Mouse (Mus musculus) gastrocnemius, postnatal 4 days (tissue): Measurements from ENCODE around the gene Cdk5r1. TPM values are rescaled to one million over a fixed set of nuclear protein-coding genes. Genes with fewer than 3 reads are reported as not detected.
A peak's percentile ranks its signal among the peaks of the same experiment; 100 is the strongest.
"Not testable (repeated sequence)": the region's sequence is repeated elsewhere in the genome, so short reads cannot be mapped to it uniquely, and the experiment has no call there.

Experiments
- DNase-seq, 2 experiments: peaks; one replicate each; pipeline ENCODE4 v3.0.0; 2021 to 2022; ENCODE audit warnings: low spot score in 2 of 2, mixed read lengths in 2 of 2
- long read RNA-seq, 2 experiments: library from polyadenylated mRNA; stranded (forward); transcript quantifications; one replicate each; pipeline ENCODE4 v2.0.0; 2021
- total RNA-seq, 2 experiments: library from RNA; stranded (reverse); gene quantifications; 2 replicates each; pipeline ENCODE4 v1.2.3; 2021

Gene Cdk5r1
- 10 to 100 TPM; 11.7 to 13.1 TPM for total RNA-seq
- long read RNA-seq, experiment 1, full-length matches to known transcripts = 7 of 7 reads
- long read RNA-seq, experiment 1, partial matches to known transcripts = 0 of 7 reads
- long read RNA-seq, experiment 1, other reads (novel, unspliced or antisense) = 0 of 7 reads
- long read RNA-seq, experiment 2, full-length matches to known transcripts = 4 of 4 reads
- long read RNA-seq, experiment 2, partial matches to known transcripts = 0 of 4 reads
- long read RNA-seq, experiment 2, other reads (novel, unspliced or antisense) = 0 of 4 reads

DNA sequence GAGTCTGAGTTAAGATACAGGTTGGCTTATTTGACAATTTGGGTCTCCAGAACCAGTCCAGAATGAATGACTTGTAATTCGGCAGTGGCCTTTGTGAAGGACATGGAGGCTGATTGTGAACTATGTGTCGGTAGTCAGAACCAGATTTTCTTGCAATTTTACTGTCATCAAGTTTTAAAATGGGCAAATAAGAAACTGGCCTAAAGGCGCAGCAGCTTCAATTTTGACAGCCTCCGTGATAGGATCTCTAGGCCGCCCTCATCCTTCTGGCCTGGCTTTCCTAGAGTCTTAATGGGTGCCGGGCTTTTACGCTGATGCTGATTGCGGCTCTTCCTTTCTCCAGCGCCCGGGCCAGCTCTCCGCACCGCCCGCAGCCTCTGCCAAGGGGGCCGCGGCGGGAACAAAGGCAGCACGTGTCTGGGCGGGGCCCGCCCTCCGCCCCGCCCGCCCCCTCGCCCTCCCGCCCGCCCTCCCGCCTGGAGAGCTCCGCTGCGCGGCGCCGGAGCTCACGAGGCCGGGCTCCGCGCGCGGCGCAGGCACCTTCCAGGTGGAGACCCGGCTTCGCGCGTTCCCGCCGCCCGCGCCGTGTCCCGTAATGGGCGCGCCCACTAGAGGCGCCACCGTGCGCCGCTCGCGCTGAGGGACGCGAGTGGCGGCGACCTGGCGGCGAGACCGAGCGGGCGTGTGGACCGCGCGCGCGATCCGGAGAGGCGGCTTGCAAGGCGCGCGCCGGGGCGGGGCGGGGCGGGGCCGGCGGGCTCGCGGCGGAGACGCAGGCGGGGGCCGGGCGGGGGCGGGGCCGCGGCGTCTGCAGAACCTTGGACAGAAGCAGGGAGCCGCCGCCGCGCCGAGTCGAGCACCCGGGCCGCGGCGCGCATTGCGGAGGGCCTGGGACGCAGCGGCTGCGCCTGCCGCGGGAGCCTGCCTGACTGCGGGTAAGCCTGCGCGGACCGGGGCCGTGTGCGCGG is at the start of gene Cdk5r1:
Cdk5r1 (plus strand) TSS at position 802 of the 968 bp plus-strand sequence.
- DNase-seq = peak; percentile 73 to 83

DNA sequence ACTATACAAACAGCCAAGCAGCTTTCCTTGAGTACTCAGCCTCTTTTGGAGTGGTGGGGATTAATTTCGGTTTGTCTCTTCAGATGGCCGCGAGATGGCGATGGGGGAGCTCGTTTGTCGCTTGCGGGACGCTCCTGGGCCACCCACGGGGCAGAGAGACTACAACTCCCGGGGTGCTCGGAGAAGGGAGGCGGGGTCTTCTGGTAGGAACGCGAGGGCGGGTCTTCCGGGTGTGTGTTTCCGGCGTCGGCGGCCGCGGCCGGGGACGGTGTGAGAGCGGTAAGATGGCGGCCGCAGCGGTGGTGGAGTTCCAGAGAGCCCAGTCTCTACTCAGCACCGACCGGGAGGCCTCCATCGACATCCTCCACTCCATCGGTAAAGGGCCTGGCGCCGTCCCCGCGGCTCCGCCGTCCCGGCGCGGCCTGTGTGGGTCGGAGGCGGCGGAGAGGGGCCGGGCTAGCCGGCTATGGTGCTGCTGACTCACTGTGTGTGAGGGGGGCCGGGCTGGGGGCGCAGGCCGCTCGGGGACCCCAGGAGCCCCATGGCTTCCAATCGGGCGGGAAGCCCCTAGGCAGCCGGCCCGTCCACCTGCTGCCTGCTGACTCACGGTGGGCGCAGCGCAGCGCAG is 48.3 kb upstream of the Cdk5r1 start, which contains the start of gene Psmd11:
Psmd11 (plus strand) TSS at position 235 of the 628 bp plus-strand sequence.
- peak; percentile 89 to 95 for DNase-seq

DNA sequence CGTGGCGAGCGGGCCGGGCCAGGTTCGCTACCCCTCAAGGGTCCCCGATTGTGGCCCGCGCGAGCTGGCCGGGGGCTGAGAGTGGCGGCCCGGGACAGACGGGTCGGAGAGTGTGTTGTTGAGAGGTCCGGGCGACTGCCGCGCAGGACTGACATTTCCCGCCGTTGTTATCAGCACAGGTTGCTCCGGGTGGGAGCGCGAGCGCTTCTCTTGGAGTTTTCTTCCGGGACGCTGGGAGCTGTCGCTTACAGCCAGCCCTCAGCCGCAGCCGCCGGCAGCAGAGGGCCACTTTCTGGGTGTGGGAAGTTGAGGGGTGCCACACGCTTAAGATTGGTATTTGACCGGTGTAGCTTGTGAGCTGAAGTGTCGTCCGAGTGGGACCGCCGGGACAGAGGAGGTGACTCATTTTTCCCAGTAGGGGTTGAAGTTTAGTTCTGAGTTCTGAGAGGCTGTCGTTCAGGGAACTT is 47.8 kb upstream of the Cdk5r1 start:
- DNase-seq = peak in 1 of 2 experiments; percentile 32

DNA sequence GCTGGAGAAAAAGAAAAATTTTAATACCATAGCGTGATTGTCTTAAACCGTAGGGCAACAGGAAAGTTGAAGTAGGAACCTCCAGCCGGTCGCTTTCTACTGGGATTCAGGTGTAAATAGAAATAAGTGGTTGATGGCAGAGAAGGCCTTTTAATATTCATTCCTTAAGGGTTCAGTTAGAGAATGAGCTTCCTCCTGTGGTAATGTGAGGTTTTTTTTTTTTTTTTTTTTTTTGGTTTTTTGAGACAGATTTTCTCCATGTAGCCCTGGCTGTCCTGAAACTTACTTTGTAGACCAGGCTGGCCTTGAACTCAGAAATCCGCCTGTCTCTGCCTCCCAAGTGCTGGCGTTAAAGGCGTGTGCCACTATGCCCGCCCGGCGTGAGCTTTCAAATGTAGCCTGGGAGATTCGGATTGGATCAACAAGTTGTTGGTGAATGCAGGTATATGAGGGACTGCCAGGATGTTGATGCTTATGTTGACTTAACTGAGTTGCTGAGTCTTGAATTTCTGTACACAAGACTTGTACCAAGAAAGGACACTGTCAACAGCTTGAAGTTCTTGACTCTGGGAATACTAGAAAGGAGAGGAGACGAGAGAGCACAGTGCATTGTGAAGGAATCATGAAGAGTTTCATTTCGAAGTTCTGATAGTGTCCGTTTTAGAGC is 47.2 kb upstream of the Cdk5r1 start:
- no peak for DNase-seq

DNA sequence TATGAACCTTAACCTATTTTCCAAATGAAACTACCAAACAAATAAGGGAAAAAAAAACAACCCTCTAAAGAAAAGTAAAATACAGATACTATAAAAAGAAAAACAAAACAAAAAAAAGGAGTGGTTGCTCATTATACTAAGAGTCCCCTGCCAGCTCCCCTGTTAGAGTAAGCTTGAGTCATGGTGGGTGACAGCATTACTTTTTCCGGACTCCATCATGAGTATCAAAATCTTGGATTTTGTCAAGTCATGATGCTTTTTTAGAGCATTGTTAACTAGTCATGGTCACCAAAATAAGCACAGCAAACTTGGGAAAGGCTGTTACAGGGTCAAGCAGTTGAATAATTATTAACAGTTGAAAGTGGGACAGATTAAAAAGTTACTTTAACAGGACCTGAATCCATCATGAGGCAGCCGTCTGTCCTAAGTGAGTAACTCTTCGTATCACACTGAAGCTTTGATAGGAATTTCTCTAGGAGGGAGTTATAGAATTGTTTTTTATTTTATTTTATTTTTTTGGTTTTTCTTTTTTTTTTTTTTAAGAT is 46.4 kb upstream of the Cdk5r1 start:
- DNase-seq = no peak

DNA sequence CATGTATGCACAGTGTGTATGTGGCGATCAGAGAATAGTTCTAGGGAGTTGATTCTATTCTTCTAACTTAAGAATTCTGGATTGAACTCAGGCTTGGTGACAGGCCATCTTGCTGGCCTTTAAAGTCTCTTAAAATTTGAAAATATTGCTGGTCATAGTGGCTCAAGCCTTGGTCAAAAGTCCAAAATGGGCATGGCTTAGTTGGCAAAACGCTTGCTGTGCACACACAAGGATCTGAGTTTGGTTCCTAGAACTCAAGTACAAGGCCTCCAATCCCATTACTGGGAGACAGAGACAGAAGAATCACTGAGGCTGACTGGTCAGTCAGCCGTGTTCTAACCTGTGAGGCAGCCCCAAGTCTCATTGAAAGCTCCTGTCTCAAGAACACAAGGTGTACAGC is 29.9 kb upstream of the Cdk5r1 start:
- no peak for DNase-seq

DNA sequence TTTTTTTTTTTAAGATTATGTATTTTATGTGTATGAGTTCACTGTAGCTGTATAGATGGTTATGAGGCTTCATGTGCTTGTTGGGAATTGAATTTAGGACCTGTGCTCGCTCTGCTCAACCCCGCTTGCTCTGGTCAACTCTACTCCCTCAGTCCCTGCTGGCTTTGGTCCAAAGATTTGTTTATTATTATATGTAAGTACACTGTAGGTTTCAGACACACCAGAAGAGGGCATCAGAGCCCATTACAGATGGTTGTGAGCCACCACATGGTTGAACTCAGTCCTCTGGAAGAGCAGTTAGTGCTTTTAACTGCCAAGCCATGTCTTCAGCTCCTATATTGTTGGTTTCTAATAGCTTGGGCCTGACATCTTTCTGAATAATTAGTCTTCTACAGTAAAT is 27.0 kb upstream of the Cdk5r1 start:
- no peak for DNase-seq

DNA sequence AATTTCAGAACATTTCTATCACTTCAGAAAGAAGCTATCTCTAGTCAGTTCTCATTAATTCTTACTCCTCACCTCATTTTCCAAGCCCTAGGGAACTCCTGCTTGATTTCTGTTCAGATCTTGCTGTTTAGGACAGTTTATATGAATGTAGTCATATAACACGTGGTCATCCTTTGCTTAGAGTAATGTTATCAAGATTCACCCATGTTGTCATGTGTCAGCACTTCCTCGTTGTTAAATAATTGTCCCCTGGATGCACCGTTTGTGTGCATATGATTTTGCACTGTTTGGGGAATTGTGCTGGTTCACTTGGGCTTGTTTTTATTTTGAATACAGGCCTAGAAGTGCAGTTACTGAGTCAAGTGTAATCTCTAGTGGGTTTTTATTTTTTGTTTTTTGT is 24.6 kb upstream of the Cdk5r1 start:
- DNase-seq = no peak

DNA sequence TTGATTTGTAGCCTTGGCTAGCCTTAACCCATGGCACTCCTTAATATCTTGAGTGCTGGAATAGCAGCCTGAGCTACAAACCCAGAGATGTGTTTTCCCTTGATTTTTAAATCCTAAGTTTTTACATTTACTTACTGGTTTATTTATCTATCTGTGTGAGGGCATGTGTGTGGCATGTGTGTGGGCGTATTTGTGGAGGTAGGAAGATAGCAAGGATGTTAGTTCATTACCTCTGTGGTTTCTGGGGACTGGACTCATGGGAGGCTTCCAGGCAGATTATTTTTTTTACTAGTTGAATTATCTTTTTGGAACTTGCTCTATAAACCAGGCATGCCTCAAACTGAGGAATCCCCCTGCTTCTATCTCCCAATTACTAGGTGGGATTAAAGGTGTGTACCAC is 23.6 kb upstream of the Cdk5r1 start:
- DNase-seq = no peak

DNA sequence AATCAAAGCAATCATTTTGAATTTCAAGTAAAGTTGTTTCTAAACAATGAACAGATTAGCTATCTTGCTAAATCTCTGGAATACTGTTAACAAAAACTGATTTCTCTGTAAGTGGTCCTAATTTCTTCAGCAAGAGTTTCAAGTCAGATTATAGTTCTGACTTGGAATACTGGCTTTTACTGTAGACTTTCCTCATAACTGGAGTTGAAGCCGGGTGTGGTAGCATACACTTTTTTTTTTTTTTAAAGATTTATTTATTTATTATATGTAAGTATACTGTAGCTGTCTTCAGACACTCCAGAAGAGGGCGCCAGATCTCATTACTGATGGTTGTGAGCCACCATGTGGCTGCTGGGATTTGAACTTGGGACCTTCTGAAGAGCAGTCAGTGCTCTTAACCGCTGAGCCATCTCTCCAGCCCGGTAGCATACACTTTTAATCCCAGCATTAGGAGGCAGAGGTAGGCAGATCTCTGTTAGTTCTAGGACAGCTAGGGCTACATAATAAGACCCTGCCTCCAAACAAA is 13.2 kb upstream of the Cdk5r1 start:
- not testable (repeated sequence) for DNase-seq

DNA sequence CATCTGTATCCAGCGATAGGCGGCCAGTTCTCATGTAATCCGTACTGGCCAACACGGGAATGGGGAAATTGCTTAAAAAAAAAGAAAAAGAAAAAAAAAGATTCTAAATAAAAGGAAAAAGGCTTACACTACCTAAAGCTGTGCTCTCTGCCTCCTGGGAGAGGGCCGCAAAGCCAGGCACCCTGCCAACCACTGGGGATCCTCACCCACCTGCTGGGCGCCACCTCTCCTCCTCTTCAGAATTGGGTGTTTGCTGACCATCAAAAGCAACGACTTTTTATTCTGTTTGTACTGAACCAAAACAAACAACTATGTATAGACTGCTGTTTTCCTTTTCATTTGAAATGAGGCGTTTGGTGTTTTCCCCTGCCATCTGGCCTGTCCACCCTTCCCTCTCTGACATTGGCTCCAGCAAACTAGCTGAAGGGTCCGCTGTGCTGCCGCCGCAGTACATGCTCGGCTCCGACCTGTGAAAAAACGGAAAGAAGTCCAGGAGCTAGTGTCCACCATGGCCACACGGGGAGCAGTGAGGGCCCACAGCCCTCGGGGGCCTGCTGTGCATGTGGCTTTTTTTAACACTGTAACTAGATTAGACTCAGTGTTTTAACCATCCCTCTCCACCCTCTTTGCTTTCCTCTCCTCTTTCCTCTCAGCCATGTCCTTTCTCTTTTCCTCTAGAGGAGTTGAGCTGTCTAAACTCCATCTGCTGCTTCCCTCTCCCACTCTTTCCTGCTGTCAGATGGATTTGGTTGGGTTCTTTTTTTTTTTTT is 4.8 kb upstream of the Cdk5r1 start:
- no peak for DNase-seq

DNA sequence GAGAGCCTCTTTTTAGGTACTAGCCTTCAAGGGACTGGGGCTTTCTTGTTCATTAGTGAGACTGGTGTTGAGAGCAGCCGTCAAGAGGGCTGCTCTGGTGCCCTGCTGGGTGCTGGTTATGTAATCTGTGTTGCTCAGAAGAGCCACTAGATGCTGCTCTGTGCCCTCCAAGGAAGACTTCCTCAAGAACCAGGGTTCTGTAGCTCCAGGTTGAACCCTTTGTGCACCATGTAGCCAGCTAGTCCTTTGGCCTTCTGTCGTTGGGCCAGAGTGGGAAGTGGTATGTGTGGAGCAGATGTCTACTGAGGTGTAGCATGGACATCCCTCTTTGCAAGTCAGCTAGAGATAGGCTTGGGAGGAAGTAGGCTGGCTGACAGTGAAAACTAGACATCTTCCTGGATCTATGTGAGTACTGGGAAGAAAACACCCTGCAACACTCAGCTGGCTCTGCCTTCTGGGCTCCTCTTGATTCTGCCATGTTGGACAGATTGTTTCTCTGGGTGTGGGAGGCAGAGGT is 2.6 kb upstream of the Cdk5r1 start:
- DNase-seq = no peak

DNA sequence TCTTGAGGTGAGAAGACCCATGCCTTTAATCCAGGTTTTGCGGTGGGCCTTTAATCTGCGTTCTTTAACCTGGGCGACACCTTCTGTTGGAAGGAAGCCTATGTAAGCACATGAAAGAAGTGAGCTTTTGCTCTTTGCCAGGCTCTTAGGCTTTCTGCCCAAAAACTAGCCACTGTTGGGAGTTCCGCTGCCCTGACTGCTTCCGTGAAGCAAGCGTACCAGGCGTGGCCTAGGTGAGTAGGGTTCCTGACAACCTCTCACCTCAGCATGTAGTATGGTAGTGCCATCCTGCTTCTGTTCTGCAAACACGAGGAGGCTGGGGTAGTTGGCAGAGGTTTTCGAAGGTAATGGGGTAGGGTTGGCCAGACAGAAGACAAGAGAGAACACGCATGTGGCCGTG is 2.0 kb upstream of the Cdk5r1 start:
- no peak for DNase-seq

DNA sequence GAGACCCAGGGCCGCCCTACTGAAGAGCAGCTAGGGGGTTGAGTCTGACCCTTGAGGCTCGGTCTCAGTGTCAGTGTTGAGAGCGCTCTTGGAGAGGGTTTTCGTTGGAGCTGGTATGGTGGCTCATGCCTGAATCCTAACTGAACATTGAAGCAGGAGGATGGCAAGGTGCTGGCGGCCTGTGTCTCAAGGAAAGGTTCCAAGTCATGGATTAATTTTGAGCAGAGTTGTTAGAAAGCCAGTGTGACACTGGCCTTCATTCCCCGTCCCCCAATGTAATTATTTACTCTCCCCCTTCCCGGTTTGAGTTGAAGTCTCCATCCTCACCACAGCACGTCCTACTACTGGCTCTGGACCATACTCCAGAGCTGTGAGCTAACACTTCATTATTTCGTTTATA is 1.3 kb upstream of the Cdk5r1 start:
- DNase-seq = no peak

DNA sequence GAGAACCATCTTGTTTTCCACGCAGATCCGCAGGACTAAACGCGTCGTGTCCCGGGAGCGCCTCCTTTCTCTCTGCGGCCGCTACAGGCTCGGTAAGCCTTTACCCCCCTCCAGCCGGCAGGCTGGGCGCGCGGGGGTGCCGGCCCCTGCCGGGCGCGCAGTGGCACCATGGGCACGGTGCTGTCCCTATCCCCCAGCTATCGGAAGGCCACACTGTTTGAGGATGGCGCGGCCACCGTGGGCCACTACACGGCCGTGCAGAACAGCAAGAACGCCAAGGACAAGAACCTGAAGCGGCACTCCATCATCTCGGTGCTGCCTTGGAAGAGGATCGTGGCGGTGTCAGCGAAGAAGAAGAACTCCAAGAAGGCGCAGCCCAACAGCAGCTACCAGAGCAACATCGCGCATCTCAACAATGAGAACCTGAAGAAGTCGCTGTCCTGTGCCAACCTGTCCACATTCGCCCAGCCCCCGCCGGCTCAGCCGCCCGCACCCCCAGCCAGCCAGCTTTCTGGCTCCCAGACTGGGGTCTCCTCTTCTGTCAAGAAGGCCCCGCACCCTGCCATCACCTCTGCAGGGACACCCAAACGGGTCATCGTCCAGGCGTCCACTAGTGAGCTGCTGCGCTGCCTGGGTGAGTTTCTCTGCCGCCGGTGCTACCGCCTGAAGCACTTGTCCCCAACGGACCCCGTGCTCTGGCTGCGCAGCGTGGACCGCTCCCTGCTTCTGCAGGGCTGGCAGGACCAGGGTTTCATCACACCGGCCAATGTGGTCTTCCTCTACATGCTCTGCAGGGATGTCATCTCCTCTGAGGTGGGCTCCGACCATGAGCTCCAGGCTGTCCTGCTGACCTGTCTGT is 747 bp downstream of the Cdk5r1 start:
- DNase-seq = no peak

DNA sequence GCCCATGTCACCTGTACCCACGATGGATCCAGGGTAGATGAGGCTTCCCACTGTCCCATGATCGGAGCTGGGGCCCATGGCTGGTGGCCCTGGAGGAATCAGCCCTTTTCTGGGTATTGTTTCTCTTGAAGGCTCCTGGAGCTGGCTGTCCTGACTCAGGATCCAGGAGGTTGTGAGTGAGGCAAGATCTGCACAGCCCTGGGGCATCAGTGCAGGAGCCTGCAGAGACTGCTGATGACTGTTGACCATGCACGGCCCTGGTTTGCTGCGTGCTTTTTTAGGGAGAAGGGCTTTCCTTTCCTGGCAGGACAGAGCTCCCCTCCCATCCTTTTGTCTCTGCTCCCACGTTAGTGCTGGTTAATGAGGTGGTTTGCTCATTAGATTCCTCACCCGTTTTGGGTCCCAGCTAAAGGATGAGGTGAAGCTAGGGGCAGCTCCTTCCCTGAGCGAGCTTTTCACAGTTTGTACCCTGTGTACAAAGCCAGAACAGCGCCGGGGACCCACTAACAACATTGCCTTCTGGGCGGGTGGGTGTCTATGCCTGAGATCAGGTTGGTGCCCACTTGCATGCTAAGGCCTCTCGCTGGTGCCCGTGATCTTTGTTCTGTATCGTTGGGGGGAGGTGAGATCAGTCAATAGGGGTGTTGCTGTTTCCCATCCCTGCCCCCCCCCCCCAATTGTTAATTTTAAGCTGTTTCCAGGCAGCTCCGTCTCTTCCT is 2.0 kb downstream of the Cdk5r1 start:
- no peak for DNase-seq

DNA sequence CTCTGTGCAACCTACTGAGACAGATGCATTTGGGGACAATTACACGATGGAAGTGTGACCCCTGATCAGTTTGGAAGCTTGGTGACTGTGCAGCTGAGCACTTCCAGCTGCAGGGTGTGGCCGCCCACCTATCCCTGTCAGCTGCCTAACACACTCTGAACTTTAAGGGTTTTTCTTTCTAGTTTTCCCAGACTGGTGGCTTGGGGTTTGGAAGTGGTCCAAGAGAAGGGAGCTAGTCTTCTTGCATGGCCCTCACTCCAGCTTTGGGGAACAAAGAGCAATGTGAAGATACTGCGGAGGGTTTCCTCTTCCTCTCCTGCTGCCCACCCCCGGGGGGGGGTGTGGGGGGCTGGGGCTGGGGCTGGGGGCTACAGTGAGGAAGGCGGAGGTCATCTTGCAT is 2.6 kb downstream of the Cdk5r1 start:
- DNase-seq = no peak
